Mouse (Mus musculus): ENCODE measurements around the gene Ufd1.

- TF ChIP-seq CTCF (IDR thresholded peaks at IDR 0.05; ENCODE audit: borderline replicate concordance, extremely low read depth, insufficient read depth, insufficient read length) (no peak), POLR2A (IDR thresholded peaks at IDR 0.05; ENCODE audit: borderline replicate concordance, extremely low read depth, insufficient read depth, insufficient read length, poor library complexity, severe bottlenecking) (no peak)
These were observed 66.6 kb downstream of the Ufd1 start for GRCm38 (mm10) chr16:18878091-18878720.
